Mouse (Mus musculus) heart, adult 8-10 months (tissue): ENCODE results near the gene Cd164. TPM values are rescaled to one million over a fixed set of nuclear protein-coding genes. Genes with fewer than 3 reads are reported as not detected.

Source experiments
- total RNA-seq, 4 experiments: library from RNA; stranded (reverse); gene quantifications; 2 replicates each; pipeline ENCODE4 v1.2.4; 2022

Gene Cd164
- total RNA-seq, 4 experiments from 2014 or later: 143 to 147 (median 145) TPM

Other genes starting within 250 kb of the Cd164 start
- gene Fig4, start 216.2 kb upstream of the Cd164 start, total RNA-seq: 10 to 100 TPM; 25.9 to 31.7 (median 28.2) TPM
- gene Ak9, start 215.4 kb upstream of the Cd164 start, total RNA-seq: under 1 TPM in 2 of 4 experiments, not detected in 2; 0.03 TPM
- gene Zbtb24, start 69.0 kb upstream of the Cd164 start, total RNA-seq: 1 to 10 TPM; 6.5 to 9.3 (median 7.6) TPM
- gene Mical1, start 43.1 kb upstream of the Cd164 start, total RNA-seq: 10 to 100 TPM in 2 of 4 experiments, 1 to 10 TPM in 2; 7.5 to 12.7 (median 9.8) TPM
- 10 to 100 TPM; 30.1 to 40.2 (median 34.8) TPM for gene Smpd2, start 29.0 kb upstream of the Cd164 start, total RNA-seq
- gene Ppil6, start 29.0 kb upstream of the Cd164 start, total RNA-seq: 1 to 10 TPM in 2 of 4 experiments, under 1 TPM in 2; 0.78 to 1.4 (median 1.1) TPM
- gene Ccdc162, start 197.2 kb downstream of the Cd164 start, total RNA-seq: under 1 TPM in 1 of 4 experiments, not detected in 3; 0.20 TPM